Mouse (Mus musculus): ENCODE measurements at regions not wholly inside any gene's neighbourhood (a gene's known extent, or its start where the extent isn't known, plus 50 kb on each side); places are given as distances from the start of the nearest gene placed in this dataset.

- 55% methylated on average over 1 of the region's 1 CpGs for WGBS
- DNase-seq (ENCODE audit: low spot score) = no peak
- Histone ChIP-seq H3K27me3 (ENCODE audit: insufficient read depth, poor library complexity, severe bottlenecking) (peaks cover 32% of the 10 kb centered on the region), H3K4me1 (peaks cover 4% of the 10 kb centered on the region; the same call in 1 of the 2 replicates), H3K9me3 (no peaks in the 10 kb centered on the region), H3K36me3 (no peaks in the 10 kb centered on the region), H3K4me3 (no peak overlapping the region), H3K27ac (no peak overlapping the region)
Observed at GRCm38 (mm10) chr9:43473164-43473563, 162.5 kb downstream of the Trim29 start.

- Histone ChIP-seq H3K36me3 (no peaks in the 10 kb centered on the region), H3K27me3 (ENCODE audit: insufficient read depth, poor library complexity, severe bottlenecking) (peaks cover 32% of the 10 kb centered on the region), H3K9me3 (no peaks in the 10 kb centered on the region), H3K4me1 (no peaks in the 10 kb centered on the region), H3K27ac (no peak overlapping the region), H3K4me3 (no peak overlapping the region)
- 70% methylated on average over 16 of the region's 16 CpGs for WGBS
- no peak for DNase-seq (ENCODE audit: low spot score)
Observed at GRCm38 (mm10) chr9:43473601-43474302, 163.1 kb downstream of the Trim29 start.

GRCm38 (mm10) chr9:43474303-43474643 is 163.6 kb downstream of the Trim29 start:
- 60% methylated on average over 4 of the region's 4 CpGs for WGBS
- no peak for DNase-seq (ENCODE audit: low spot score)
- Histone ChIP-seq H3K36me3 (no peaks in the 10 kb centered on the region), H3K27me3 (ENCODE audit: insufficient read depth, poor library complexity, severe bottlenecking) (peaks cover 37% of the 10 kb centered on the region), H3K4me3 (no peak overlapping the region), H3K9me3 (no peaks in the 10 kb centered on the region), H3K27ac (no peak overlapping the region), H3K4me1 (no peaks in the 10 kb centered on the region)

- no peak overlapping the region for H3K27ac ChIP-seq
- peaks cover 16% of the 10 kb centered on the region for H3K27me3 ChIP-seq (ENCODE audit: insufficient read depth, poor library complexity, severe bottlenecking)
- DNase-seq (ENCODE audit: low spot score) = no peak
- 50% methylated on average over 3 of the region's 3 CpGs for WGBS
- no peaks in the 10 kb centered on the region for H3K9me3 ChIP-seq
- 0 out of 2 replicates have a peak, but pooled peaks cover 3% of the 10 kb centered on the region for H3K4me1 ChIP-seq
- no peak overlapping the region for H3K4me3 ChIP-seq
- H3K36me3 ChIP-seq = no peaks in the 10 kb centered on the region
Observed at GRCm38 (mm10) chr9:43480826-43481591, 170.4 kb downstream of the Trim29 start.

GRCm38 (mm10) chr9:43482101-43483090 is 171.7 kb downstream of the Trim29 start:
- 73% methylated on average over 11 of the region's 11 CpGs for WGBS
- no peak overlapping the region for H3K4me3 ChIP-seq
- H3K36me3 ChIP-seq = no peaks in the 10 kb centered on the region
- no peak overlapping the region for H3K27ac ChIP-seq
- H3K27me3 ChIP-seq (ENCODE audit: insufficient read depth, poor library complexity, severe bottlenecking) = peaks cover 16% of the 10 kb centered on the region
- no peaks in the 10 kb centered on the region for H3K9me3 ChIP-seq
- H3K4me1 ChIP-seq = peaks cover 10% of the 10 kb centered on the region; the same call in 1 of the 2 replicates
- DNase-seq (ENCODE audit: low spot score) = no peak

GRCm38 (mm10) chr9:43483195-43483594 is 172.5 kb downstream of the Trim29 start:
- Histone ChIP-seq H3K4me1 (peaks cover 10% of the 10 kb centered on the region; the same call in 1 of the 2 replicates), H3K9me3 (no peaks in the 10 kb centered on the region), H3K4me3 (no peak overlapping the region), H3K27me3 (ENCODE audit: insufficient read depth, poor library complexity, severe bottlenecking) (peaks cover 16% of the 10 kb centered on the region), H3K27ac (no peak overlapping the region), H3K36me3 (no peaks in the 10 kb centered on the region)
- 64% methylated on average over 2 of the region's 2 CpGs for WGBS
- DNase-seq (ENCODE audit: low spot score) = no peak

- H3K36me3 ChIP-seq = no peaks in the 10 kb centered on the region
- no peaks in the 10 kb centered on the region for H3K9me3 ChIP-seq
- no peak for DNase-seq (ENCODE audit: low spot score)
- 79% methylated on average over 2 of the region's 2 CpGs for WGBS
- H3K4me1 ChIP-seq = peaks cover 10% of the 10 kb centered on the region; the same call in 1 of the 2 replicates
- H3K27ac ChIP-seq = no peak overlapping the region
- H3K27me3 ChIP-seq (ENCODE audit: insufficient read depth, poor library complexity, severe bottlenecking) = peaks cover 14% of the 10 kb centered on the region
- H3K4me3 ChIP-seq = no peak overlapping the region
Observed at GRCm38 (mm10) chr9:43483906-43484305, 173.3 kb downstream of the Trim29 start.

GRCm38 (mm10) chr9:43486704-43487103 is 176.1 kb downstream of the Trim29 start:
- Histone ChIP-seq H3K36me3 (no peaks in the 10 kb centered on the region), H3K9me3 (no peaks in the 10 kb centered on the region), H3K27ac (no peak overlapping the region), H3K27me3 (ENCODE audit: insufficient read depth, poor library complexity, severe bottlenecking) (peaks cover 18% of the 10 kb centered on the region; the same call in 1 of the 2 replicates), H3K4me1 (peaks cover 7% of the 10 kb centered on the region; the same call in 1 of the 2 replicates), H3K4me3 (no peak overlapping the region)
- WGBS = 54% methylated on average over 4 of the region's 4 CpGs
- DNase-seq (ENCODE audit: low spot score) = no peak

- H3K36me3 ChIP-seq = no peaks in the 10 kb centered on the region
- peaks cover 7% of the 10 kb centered on the region; the same call in 1 of the 2 replicates for H3K27me3 ChIP-seq (ENCODE audit: insufficient read depth, poor library complexity, severe bottlenecking)
- no peaks in the 10 kb centered on the region for H3K9me3 ChIP-seq
- peaks cover 12% of the 10 kb centered on the region; the same call in 1 of the 2 replicates for H3K4me1 ChIP-seq
- no peak for DNase-seq (ENCODE audit: low spot score)
- no peak overlapping the region for H3K27ac ChIP-seq
- WGBS = 78% methylated on average over 8 of the region's 8 CpGs
- H3K4me3 ChIP-seq = no peak overlapping the region
Observed at GRCm38 (mm10) chr9:43489205-43489604, 178.6 kb downstream of the Trim29 start.

GRCm38 (mm10) chr9:43491024-43491751 is 180.5 kb downstream of the Trim29 start:
- WGBS = 54% methylated on average over 12 of the region's 12 CpGs
- peaks cover 7% of the 10 kb centered on the region; the same call in 1 of the 2 replicates for H3K27me3 ChIP-seq (ENCODE audit: insufficient read depth, poor library complexity, severe bottlenecking)
- H3K36me3 ChIP-seq = no peaks in the 10 kb centered on the region
- peaks cover 12% of the 10 kb centered on the region; the same call in 1 of the 2 replicates for H3K4me1 ChIP-seq
- no peak overlapping the region for H3K4me3 ChIP-seq
- DNase-seq (ENCODE audit: low spot score) = no peak
- H3K9me3 ChIP-seq = no peaks in the 10 kb centered on the region
- no peak overlapping the region for H3K27ac ChIP-seq

GRCm38 (mm10) chr9:43492236-43493000 is 181.8 kb downstream of the Trim29 start:
- H3K27ac ChIP-seq = no peak overlapping the region

More at GRCm38 (mm10) chr9:43492236-43493000, 181.8 kb downstream of the Trim29 start:
- 27% methylated on average over 7 of the region's 7 CpGs for WGBS
- no peak for DNase-seq (ENCODE audit: low spot score)
- no peaks in the 10 kb centered on the region for H3K36me3 ChIP-seq
- H3K4me3 ChIP-seq = no peak overlapping the region
- 0 out of 2 replicates have a peak, but pooled peaks cover 6% of the 10 kb centered on the region for H3K4me1 ChIP-seq
- H3K9me3 ChIP-seq = no peaks in the 10 kb centered on the region
- peaks cover 7% of the 10 kb centered on the region; the same call in 1 of the 2 replicates for H3K27me3 ChIP-seq (ENCODE audit: insufficient read depth, poor library complexity, severe bottlenecking)

Measured in heart, embryonic 10.5 days (tissue).